Mouse (Mus musculus) spleen, adult 2 months (tissue): ENCODE measurements around the gene Ctsm. TPM values are rescaled to one million over a fixed set of nuclear protein-coding genes. Genes with fewer than 3 reads are reported as not detected.
"Not testable (repeated sequence)": the region's sequence is repeated elsewhere in the genome, so short reads cannot be mapped to it uniquely, and the experiment has no call there.

ENCODE experiments used
- DNase-seq, 2 experiments: peaks; one replicate each; pipeline versions ENCODE4 v3.0.0 to v3.0.0-alpha.2; 2012 to 2021; ENCODE audit warnings: low spot score in 2 of 2, low read depth in 1 of 2
- H3K27ac ChIP-seq: fragments of 200-500 bp; 2 replicates; pipeline ENCODE4 v1.5.1; 2012; ENCODE audit warnings: low read length, inconsistent platforms; ENCODE audit not compliant: insufficient read depth
- H3K27me3 ChIP-seq: fragments of 200-500 bp; 2 replicates; pipeline ENCODE4 v1.6.1; 2012; ENCODE audit warnings: mild to moderate bottlenecking, moderate library complexity, low read length, inconsistent platforms; ENCODE audit not compliant: control insufficient read depth, insufficient read depth
- H3K36me3 ChIP-seq: fragments of 200-500 bp; 2 replicates; pipeline ENCODE4 v1.6.1; 2012; ENCODE audit warnings: mild to moderate bottlenecking, low read length, inconsistent platforms; ENCODE audit not compliant: control insufficient read depth, insufficient read depth
- H3K4me1 ChIP-seq: fragments of 200-500 bp; 2 replicates; pipeline ENCODE4 v1.6.1; 2011; ENCODE audit warnings: inconsistent platforms; ENCODE audit not compliant: control insufficient read depth, insufficient read depth, insufficient read length
- H3K4me3 ChIP-seq: fragments of 200-500 bp; 2 replicates; pipeline ENCODE4 v1.5.1; 2011; ENCODE audit warnings: mild to moderate bottlenecking, inconsistent platforms; ENCODE audit not compliant: insufficient read depth, insufficient read length; ENCODE audit errors: extremely low read depth
- CTCF ChIP-seq: fragments of 200-500 bp; IDR thresholded peaks from 2 replicates; pipeline ENCODE4 v1.5.1; 2011; ENCODE audit warnings: mild to moderate bottlenecking, inconsistent platforms; ENCODE audit not compliant: insufficient read depth, insufficient read length, insufficient replicate concordance; ENCODE audit errors: extremely low read depth
- POLR2A ChIP-seq: fragments of 200-500 bp; IDR thresholded peaks from 2 replicates; pipeline ENCODE4 v1.6.1; 2011; ENCODE audit warnings: low read depth, low read length, inconsistent platforms
- WGBS: fragments of 180-500 bp; shearing (Covaris S2); methylation state at CpG from one replicate; pipeline ENCODE4 v1.1.7; 2018; 5-methylcytosine and 5-hydroxymethylcytosine counted together
- polyA plus RNA-seq: library from polyadenylated mRNA; depleted of rRNA; stranded (reverse); fragments of >200 nt; gene quantifications from 2 replicates; pipeline ENCODE4 v1.2.3, GENCODE M21; 2012; rRNA removed

The Ctsm gene
- not detected in 2 replicates for polyA plus RNA-seq

- Histone ChIP-seq H3K4me1 (no peaks in the 10 kb centered on the region), H3K27ac (no peak within 1 kb of the TSS), H3K36me3 (no peaks in the 10 kb centered on the region), H3K27me3 (no peaks in the 10 kb centered on the region), H3K4me3 (no peak within 1 kb of the TSS)
- no peak for DNase-seq
- TF ChIP-seq POLR2A (no peak), CTCF (no peak)
- WGBS: 74% methylated on average over 4 of the region's 4 CpGs
Measured at GRCm38 (mm10) chr13:61541631-61542030, at the start of gene Ctsm. Gene Ctsm (minus strand): TSS chr13:61541839.

DNA sequence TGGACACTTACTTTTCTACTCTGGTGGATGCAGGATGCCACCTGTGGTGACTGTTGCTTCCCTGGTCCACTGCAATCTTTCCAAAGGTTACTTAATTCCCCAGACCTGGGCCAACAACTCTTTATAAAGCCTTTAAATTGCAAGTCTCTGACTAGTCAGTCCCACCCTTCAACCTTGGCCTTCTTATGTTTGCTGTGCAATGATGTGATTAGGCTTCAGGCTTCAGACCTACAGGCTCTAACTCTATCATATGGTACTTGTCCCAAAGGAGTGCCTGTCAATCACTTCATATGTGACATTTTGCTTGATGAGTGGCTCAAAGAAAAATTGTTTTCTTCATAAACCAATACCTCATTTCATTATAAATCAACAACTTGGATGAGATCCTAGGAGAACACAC lies 28.4 kb upstream of the Ctsm start, which contains the start of gene Cts3:
Gene Cts3 (minus strand): TSS at position 101 of the 400 bp plus-strand sequence.
- no peak within 1 kb of the TSS for H3K4me3 ChIP-seq
- H3K4me1 ChIP-seq: no peaks in the 10 kb centered on the region
- H3K27ac ChIP-seq: no peak within 1 kb of the TSS
- DNase-seq: no peak
- no peaks in the 10 kb centered on the region for H3K27me3 ChIP-seq
- TF ChIP-seq CTCF: no peak
- no peak for TF ChIP-seq POLR2A
- H3K36me3 ChIP-seq: no peaks in the 10 kb centered on the region

GRCm38 (mm10) chr13:61568074-61568473 lies 26.4 kb upstream of the Ctsm start, which contains the start of gene Gm49352:
Gene Gm49352 (minus strand): TSS chr13:61568174.
- not testable (repeated sequence) for H3K4me3 ChIP-seq, H3K27ac ChIP-seq, H3K27me3 ChIP-seq, DNase-seq, H3K4me1 ChIP-seq, H3K36me3 ChIP-seq
- WGBS: 39% methylated on average over 1 of the region's 1 CpGs

Other genes with a start within 250 kb of the Ctsm start
- gene Cts7, start 183.6 kb downstream of the Ctsm start, polyA plus RNA-seq: not detected in 2 replicates
- not detected in 2 replicates for gene Gm49352, start 26.3 kb upstream of the Ctsm start, polyA plus RNA-seq
- gene Cts3, start 28.3 kb upstream of the Ctsm start, polyA plus RNA-seq: not detected in 2 replicates